Mouse (Mus musculus) kidney, embryonic 14.5 days (tissue): ENCODE data around the gene Phc2. TPM values are rescaled to one million over a fixed set of nuclear protein-coding genes. Genes with fewer than 3 reads are reported as not detected.

Experiments used
- ATAC-seq: fragments of 200-750 bp; cut with Nextera tagmentation; 2 replicates; pipeline ENCODE4 v1.8.0; 2017; ENCODE audit warnings: moderate number of reproducible peaks, mild to moderate bottlenecking, moderate TSS enrichment, moderate library complexity; ENCODE audit not compliant: low FRiP score, low TSS enrichment
- H3K27ac ChIP-seq: fragments of 300-500 bp; sonication (generic); 2 replicates; pipeline ENCODE4 v1.5.1; 2014; ENCODE audit warnings: low read depth, mild to moderate bottlenecking, low read length, moderate library complexity, mixed read lengths
- H3K27me3 ChIP-seq: fragments of 300-500 bp; sonication (generic); 2 replicates; pipeline ENCODE4 v1.6.1; 2014; ENCODE audit warnings: mild to moderate bottlenecking, low read length; ENCODE audit not compliant: control insufficient read depth, insufficient read depth
- H3K36me3 ChIP-seq: fragments of 300-500 bp; sonication (generic); 2 replicates; pipeline ENCODE4 v1.6.1; 2014; ENCODE audit warnings: low read length, mixed read lengths; ENCODE audit not compliant: control insufficient read depth, insufficient read depth
- H3K4me1 ChIP-seq: fragments of 300-500 bp; sonication (generic); 2 replicates; pipeline ENCODE4 v1.6.1; 2014; ENCODE audit warnings: low read length, mixed read lengths; ENCODE audit not compliant: control insufficient read depth, insufficient read depth
- H3K4me2 ChIP-seq: fragments of 300-500 bp; sonication (generic); replicated peaks from 2 replicates; pipeline ENCODE4 v1.6.1; 2014; ENCODE audit warnings: low read depth, mild to moderate bottlenecking, low read length
- H3K4me3 ChIP-seq: fragments of 300-500 bp; sonication (generic); 2 replicates; pipeline ENCODE4 v1.5.1; 2014; ENCODE audit warnings: mild to moderate bottlenecking, low read length
- H3K9ac ChIP-seq: fragments of 300-500 bp; sonication (generic); 2 replicates; pipeline ENCODE4 v1.6.1; 2014; ENCODE audit warnings: low read depth, mild to moderate bottlenecking, low read length, moderate library complexity
- H3K9me3 ChIP-seq: fragments of 300-500 bp; sonication (generic); 2 replicates; pipeline ENCODE4 v1.6.1; 2016; ENCODE audit warnings: low read length; ENCODE audit not compliant: control insufficient read depth
- WGBS: fragments of 180-500 bp; shearing (Covaris S2); extraction: QIAGEN DNeasy Blood & Tissue Kit; methylation state at CpG from one replicate; pipeline ENCODE4 v1.1.7; 2014; 5-methylcytosine and 5-hydroxymethylcytosine counted together
- polyA plus RNA-seq: library from polyadenylated mRNA; unstranded; fragments of >200 nt; fragmentation: Nextera tagmentation; extraction: Ambion mirVana; gene quantifications from 2 replicates; pipeline ENCODE4 v1.2.1, GENCODE M21; 2014

The Phc2 gene
- polyA plus RNA-seq, 1 experiment from 2014 or later: 46.6 TPM

DNA sequence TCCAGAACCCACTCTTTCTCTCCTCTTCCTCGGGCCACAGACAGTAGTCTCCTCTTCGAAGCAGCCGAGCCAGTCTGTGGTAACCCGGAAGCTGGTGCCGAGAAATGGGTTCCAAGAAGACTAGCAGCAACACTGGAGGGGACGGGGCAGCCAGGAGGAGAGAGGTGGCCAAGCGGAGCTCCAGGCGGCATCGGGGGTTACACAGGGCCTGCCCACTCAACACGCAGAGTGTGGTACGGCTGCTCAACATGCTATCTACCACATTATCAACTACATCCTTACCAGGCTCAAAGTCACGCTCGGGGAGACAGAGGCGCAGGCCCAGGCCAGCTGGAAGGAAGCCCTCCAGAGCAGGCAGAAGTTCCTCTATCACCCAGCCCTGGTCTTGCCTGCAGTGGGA lies 38.7 kb upstream of the Phc2 start:
- H3K4me3 ChIP-seq: no peak overlapping the region
- no peaks in the 10 kb centered on the region for H3K36me3 ChIP-seq
- peaks cover 29% of the 10 kb centered on the region for H3K4me1 ChIP-seq
- H3K27me3 ChIP-seq: no peaks in the 10 kb centered on the region
- no peak overlapping the region for H3K9ac ChIP-seq
- no peak for ATAC-seq
- WGBS: 75% methylated on average over 14 of the region's 14 CpGs
- H3K27ac ChIP-seq: no peak overlapping the region
- no peaks in the 10 kb centered on the region for H3K9me3 ChIP-seq
- no peak overlapping the region for H3K4me2 ChIP-seq

DNA sequence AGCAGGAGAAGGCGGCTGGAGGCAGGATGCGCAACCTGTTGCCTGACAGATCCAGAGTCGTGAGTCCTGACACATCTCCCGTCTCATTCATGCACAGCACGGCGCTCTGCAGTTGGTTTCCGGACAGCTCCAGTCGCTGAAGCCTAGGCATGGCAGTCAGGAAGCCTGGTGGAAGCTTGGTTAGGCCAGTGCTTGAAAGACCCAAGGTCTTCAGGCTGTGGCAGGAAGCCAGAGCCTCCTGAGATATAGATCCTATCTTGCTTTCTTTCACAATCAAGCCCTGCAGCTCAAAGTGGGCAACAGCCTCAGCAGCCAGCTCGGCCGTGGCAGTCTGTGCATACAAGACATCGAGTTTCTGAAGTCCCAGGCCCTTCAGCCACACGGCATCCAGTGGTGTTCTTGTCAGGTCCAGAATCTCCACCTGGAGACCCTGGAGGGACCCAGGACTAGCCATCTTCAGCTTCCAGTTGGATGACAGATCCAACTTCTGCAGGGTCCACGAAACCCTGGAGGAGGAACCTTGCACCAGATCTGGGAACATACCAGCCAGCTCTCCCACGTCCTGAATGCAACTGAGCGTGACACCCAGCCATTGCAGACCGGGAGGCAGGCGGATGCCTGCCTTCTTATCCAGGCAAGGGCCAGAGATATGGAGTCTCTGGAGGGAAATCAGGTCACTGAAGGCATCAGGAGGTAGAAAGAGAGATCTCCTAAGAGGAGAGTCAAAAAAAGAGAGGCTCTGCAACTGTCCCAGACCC lies 37.0 kb upstream of the Phc2 start:
- no peaks in the 10 kb centered on the region for H3K27me3 ChIP-seq
- H3K9me3 ChIP-seq: no peaks in the 10 kb centered on the region
- WGBS: 46% methylated on average over 17 of the region's 17 CpGs
- H3K36me3 ChIP-seq: no peaks in the 10 kb centered on the region
- ATAC-seq: peak; percentile 26
- peak overlapping the region; percentile 22 for H3K4me2 ChIP-seq
- H3K27ac ChIP-seq: peak overlapping the region; percentile 51; the same call in 1 of the 2 replicates
- H3K4me1 ChIP-seq: peaks cover 29% of the 10 kb centered on the region
- no peak overlapping the region for H3K4me3 ChIP-seq
- peak overlapping the region; percentile 34; the same call in 1 of the 2 replicates for H3K9ac ChIP-seq

DNA sequence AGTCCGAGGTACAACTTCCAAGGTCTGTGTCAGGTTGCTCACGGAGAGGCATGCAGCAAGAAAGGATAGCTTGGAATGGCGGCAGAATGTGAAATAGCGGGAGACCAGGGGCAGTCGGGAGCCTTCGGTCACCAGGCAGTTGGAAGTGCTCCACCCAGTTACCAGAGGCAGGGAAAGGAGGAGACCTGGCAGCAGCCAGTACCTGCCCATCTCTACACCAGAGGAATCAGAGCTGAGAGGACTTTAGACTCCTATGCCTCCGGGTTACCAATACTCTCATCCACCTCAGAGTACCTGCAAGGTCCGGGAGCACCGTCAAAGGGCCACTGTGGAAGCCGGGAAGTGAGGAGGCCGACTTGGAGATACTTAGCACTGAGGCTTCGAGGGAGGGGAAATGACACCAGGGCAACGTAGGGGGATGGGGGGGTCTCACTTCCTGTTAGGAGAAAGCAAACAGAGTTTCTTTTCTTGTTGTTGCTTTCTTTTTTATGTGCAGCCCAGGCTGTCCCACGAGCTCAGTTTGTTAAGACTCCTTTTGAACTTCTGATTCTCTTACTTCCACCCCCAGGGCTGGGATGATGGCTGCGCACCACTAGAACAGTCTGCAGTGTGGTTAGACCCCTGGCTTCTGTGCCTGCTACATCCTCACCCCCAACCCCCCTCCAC lies 36.1 kb upstream of the Phc2 start, which contains the start of gene Tlr12:
TSS of gene Tlr12 (minus strand) at position 374 of the 666 bp plus-strand sequence.
- Histone ChIP-seq H3K4me1 (peaks cover 29% of the 10 kb centered on the region), H3K27ac (peak within 1 kb of the TSS; percentile 51; the same call in 1 of the 2 replicates), H3K36me3 (no peaks in the 10 kb centered on the region), H3K4me2 (peak within 1 kb of the TSS; percentile 22), H3K9ac (peak within 1 kb of the TSS; percentile 28; the same call in 1 of the 2 replicates), H3K27me3 (no peaks in the 10 kb centered on the region), H3K9me3 (no peaks in the 10 kb centered on the region), H3K4me3 (no peak within 1 kb of the TSS)
- ATAC-seq: 0 out of 2 replicates have a peak, but pooled peaks have one; percentile 15
- 34% methylated on average over 15 of the region's 15 CpGs for WGBS

DNA sequence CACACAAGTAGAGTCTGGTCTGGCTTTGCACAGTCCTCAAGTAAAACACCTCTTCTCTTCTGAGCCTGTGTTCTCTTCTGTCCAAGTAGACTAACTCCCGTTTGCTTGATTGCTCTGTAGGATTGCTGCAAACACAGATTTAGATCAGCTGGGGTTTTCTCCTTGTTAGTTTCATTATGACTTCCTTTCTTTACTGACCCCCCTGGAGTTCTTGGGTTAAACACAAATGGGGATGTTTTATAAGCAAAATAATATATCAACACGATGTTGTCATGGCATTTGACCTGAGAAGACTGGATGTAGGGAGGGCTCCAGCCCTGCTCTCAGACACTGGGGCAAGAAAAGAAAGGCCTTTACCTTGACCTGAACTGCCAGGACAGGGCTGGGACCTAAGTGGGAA lies 35.5 kb upstream of the Phc2 start:
- H3K9ac ChIP-seq: no peak overlapping the region
- no peaks in the 10 kb centered on the region for H3K27me3 ChIP-seq
- no peaks in the 10 kb centered on the region for H3K36me3 ChIP-seq
- ATAC-seq: peak; percentile 12; the same call in 1 of the 2 replicates
- no peak overlapping the region for H3K4me3 ChIP-seq
- no peak overlapping the region for H3K4me2 ChIP-seq
- H3K9me3 ChIP-seq: no peaks in the 10 kb centered on the region
- 25% methylated on average over 2 of the region's 2 CpGs for WGBS
- peak overlapping the region; percentile 51; the same call in 1 of the 2 replicates for H3K27ac ChIP-seq
- H3K4me1 ChIP-seq: peaks cover 29% of the 10 kb centered on the region

DNA sequence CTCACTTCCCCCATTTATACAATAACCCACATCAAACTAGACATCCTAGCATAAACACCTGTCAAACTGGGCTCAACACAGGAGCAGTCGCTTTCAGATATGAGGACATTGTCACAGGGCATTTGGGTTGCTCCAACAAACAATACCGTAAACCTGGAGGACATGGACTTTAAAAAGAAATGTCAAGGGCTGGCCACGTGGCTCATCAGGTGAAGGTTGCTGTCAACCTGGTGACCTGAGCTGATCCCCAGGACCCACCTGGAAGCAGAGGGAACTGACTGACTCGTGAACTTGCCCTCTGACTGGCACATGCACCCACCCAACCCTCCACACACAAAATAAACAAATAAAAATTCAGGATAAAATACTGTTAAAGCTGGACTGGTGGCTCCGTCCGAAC lies 33.9 kb upstream of the Phc2 start:
- peaks cover 29% of the 10 kb centered on the region for H3K4me1 ChIP-seq
- no peak overlapping the region for H3K9ac ChIP-seq
- H3K4me2 ChIP-seq: no peak overlapping the region
- H3K4me3 ChIP-seq: no peak overlapping the region
- no peak overlapping the region for H3K27ac ChIP-seq
- 69% methylated on average over 6 of the region's 6 CpGs for WGBS
- H3K36me3 ChIP-seq: no peaks in the 10 kb centered on the region
- H3K9me3 ChIP-seq: no peaks in the 10 kb centered on the region
- no peak for ATAC-seq
- H3K27me3 ChIP-seq: no peaks in the 10 kb centered on the region

DNA sequence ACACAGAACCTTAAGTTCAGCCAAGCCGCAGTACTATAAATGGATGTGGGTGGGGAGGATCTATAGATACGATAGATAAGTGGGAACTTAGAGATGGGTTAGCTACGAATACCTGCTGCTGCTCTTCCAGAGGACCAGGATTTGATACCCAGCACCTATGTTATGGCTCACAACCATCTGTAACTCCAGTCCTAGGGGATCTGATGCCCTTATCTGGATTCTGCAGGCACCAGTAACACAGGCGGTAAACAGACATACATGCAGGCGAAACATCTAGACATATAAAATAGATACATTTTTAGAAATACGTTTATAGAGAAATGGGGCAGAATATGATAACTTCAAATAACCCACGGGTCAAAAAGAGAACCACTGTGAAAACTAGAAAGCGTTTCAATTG lies 33.4 kb upstream of the Phc2 start:
- WGBS: 93% methylated on average over 8 of the region's 8 CpGs
- no peak overlapping the region for H3K4me3 ChIP-seq
- no peaks in the 10 kb centered on the region for H3K27me3 ChIP-seq
- peaks cover 29% of the 10 kb centered on the region for H3K4me1 ChIP-seq
- H3K9me3 ChIP-seq: no peaks in the 10 kb centered on the region
- H3K27ac ChIP-seq: no peak overlapping the region
- no peak overlapping the region for H3K4me2 ChIP-seq
- H3K36me3 ChIP-seq: no peaks in the 10 kb centered on the region
- H3K9ac ChIP-seq: no peak overlapping the region
- no peak for ATAC-seq

DNA sequence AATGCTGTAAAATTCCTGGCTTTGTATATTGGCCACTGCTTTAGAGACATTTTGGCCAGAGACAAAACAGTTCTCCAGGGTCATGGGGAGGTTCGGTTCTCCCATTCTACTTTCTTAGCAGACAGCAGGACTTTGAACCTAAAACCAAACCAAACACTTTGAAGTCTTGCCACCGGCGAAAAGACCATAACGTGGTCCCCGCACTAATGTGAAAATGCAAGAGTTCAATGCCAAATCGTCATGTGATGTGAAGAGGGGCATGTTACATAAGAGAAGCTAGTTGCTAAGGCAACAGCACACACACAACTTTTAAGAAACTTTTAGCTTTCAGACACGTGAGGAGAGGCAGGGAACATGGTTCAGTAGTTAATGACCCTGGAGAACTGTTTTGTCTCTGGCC lies 19.1 kb upstream of the Phc2 start:
- Histone ChIP-seq H3K27me3 (no peaks in the 10 kb centered on the region), H3K4me3 (no peak overlapping the region), H3K4me1 (peaks cover 39% of the 10 kb centered on the region), H3K36me3 (no peaks in the 10 kb centered on the region), H3K9ac (no peak overlapping the region), H3K9me3 (no peaks in the 10 kb centered on the region), H3K27ac (peak overlapping the region; percentile 81), H3K4me2 (no peak overlapping the region)
- 63% methylated on average over 7 of the region's 7 CpGs for WGBS
- ATAC-seq: no peak

DNA sequence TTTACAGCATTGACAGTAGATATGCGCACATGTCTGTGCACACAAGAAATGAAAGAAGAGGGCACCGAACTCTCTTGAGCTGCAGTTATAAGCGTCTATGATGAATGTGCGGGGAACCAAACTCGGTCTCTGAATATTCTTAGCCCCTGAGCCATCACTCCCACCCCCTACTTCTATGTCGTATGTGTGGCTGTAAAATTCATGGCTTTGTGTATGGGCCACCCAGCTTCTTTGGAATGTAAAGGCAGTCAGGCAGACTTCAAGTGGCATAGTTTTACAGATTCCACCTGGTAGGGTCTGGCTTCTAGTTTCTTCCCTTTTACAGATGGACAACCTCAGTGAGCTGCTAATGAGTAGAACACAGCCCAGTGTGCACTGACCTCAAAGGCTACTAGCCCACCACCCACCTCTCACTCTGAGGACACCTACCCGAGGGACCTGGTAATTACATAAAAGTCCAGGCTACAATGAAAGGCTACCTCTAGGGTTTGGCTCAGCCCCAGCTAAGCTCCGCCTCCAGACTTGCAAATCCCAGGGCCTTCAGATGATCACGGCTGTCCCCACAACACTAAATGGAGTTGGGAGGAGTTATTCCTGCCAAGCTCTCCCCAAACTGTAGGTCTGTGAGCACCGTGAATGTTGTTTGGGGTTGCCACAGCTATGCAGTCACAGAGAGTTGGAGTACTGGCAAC lies 18.5 kb upstream of the Phc2 start:
- ATAC-seq: peak; percentile 71
- H3K9me3 ChIP-seq: no peaks in the 10 kb centered on the region
- peak overlapping the region; percentile 81 for H3K27ac ChIP-seq
- H3K4me3 ChIP-seq: no peak overlapping the region
- 36% methylated on average over 10 of the region's 10 CpGs for WGBS
- H3K36me3 ChIP-seq: no peaks in the 10 kb centered on the region
- peaks cover 39% of the 10 kb centered on the region for H3K4me1 ChIP-seq
- H3K27me3 ChIP-seq: no peaks in the 10 kb centered on the region
- H3K9ac ChIP-seq: no peak overlapping the region
- H3K4me2 ChIP-seq: no peak overlapping the region
